Mouse (Mus musculus) forebrain, embryonic 13.5 days (tissue): ENCODE measurements at regions not wholly inside any gene's neighbourhood (a gene's known extent, or its start where the extent isn't known, plus 50 kb on each side); places are given as distances from the start of the nearest gene placed in this dataset.

Source experiments
- ATAC-seq: fragments of 200-750 bp; cut with Nextera tagmentation; 2 replicates; pipeline ENCODE4 v1.8.0; 2017
- H3K27ac ChIP-seq: fragments of 300-500 bp; sonication (generic); 2 replicates; pipeline ENCODE4 v1.5.1; 2015; ENCODE audit warnings: inconsistent platforms, mild to moderate bottlenecking, moderate library complexity
- H3K27me3 ChIP-seq: fragments of 300-500 bp; sonication (generic); 2 replicates; pipeline ENCODE4 v1.6.1; 2015; ENCODE audit warnings: mild to moderate bottlenecking, inconsistent platforms
- H3K36me3 ChIP-seq: fragments of 300-500 bp; sonication (generic); 2 replicates; pipeline ENCODE4 v1.6.1; 2015; ENCODE audit warnings: mild to moderate bottlenecking, inconsistent platforms; ENCODE audit not compliant: poor library complexity, severe bottlenecking
- H3K4me1 ChIP-seq: fragments of 300-500 bp; sonication (generic); 2 replicates; pipeline ENCODE4 v1.6.1; 2015; ENCODE audit warnings: inconsistent platforms
- H3K4me2 ChIP-seq: fragments of 300-500 bp; sonication (generic); 2 replicates; pipeline ENCODE4 v1.6.1; 2015; ENCODE audit warnings: inconsistent platforms, mild to moderate bottlenecking, moderate library complexity
- H3K4me3 ChIP-seq: fragments of 300-500 bp; sonication (generic); 2 replicates; pipeline ENCODE4 v1.5.1; 2015; ENCODE audit warnings: mild to moderate bottlenecking, inconsistent platforms
- H3K9ac ChIP-seq: fragments of 300-500 bp; sonication (generic); 2 replicates; pipeline ENCODE4 v1.6.1; 2015; ENCODE audit warnings: mild to moderate bottlenecking, inconsistent platforms
- H3K9me3 ChIP-seq: fragments of 300-500 bp; sonication (generic); replicated peaks from 2 replicates; pipeline ENCODE4 v1.6.1; 2016; ENCODE audit warnings: inconsistent platforms
- WGBS: fragments of 180-500 bp; shearing (Covaris S2); methylation state at CpG from one replicate; pipeline ENCODE4 v1.1.7; 2015; 5-methylcytosine and 5-hydroxymethylcytosine counted together

- no peak overlapping the region for H3K9ac ChIP-seq
- peak overlapping the region; percentile 67 for H3K27ac ChIP-seq
- H3K9me3 ChIP-seq: no peaks in the 10 kb centered on the region
- no peak overlapping the region for H3K4me2 ChIP-seq
- peak; percentile 65 for ATAC-seq
- WGBS: 62% methylated on average over 10 of the region's 10 CpGs
- H3K4me1 ChIP-seq: peaks cover 15% of the 10 kb centered on the region
- no peak overlapping the region for H3K4me3 ChIP-seq
- no peaks in the 10 kb centered on the region for H3K27me3 ChIP-seq
- H3K36me3 ChIP-seq: no peaks in the 10 kb centered on the region
Observed at GRCm38 (mm10) chr1:88623040-88623439, 79.0 kb downstream of the Arl4c start.

GRCm38 (mm10) chr1:88622356-88622755 is 79.7 kb downstream of the Arl4c start:
- ATAC-seq: no peak
- H3K9me3 ChIP-seq: no peaks in the 10 kb centered on the region
- no peaks in the 10 kb centered on the region for H3K36me3 ChIP-seq
- H3K4me2 ChIP-seq: no peak overlapping the region
- 86% methylated on average over 6 of the region's 6 CpGs for WGBS
- no peaks in the 10 kb centered on the region for H3K27me3 ChIP-seq
- H3K4me1 ChIP-seq: peaks cover 15% of the 10 kb centered on the region
- H3K4me3 ChIP-seq: no peak overlapping the region
- no peak overlapping the region for H3K9ac ChIP-seq
- H3K27ac ChIP-seq: no peak overlapping the region

DNA sequence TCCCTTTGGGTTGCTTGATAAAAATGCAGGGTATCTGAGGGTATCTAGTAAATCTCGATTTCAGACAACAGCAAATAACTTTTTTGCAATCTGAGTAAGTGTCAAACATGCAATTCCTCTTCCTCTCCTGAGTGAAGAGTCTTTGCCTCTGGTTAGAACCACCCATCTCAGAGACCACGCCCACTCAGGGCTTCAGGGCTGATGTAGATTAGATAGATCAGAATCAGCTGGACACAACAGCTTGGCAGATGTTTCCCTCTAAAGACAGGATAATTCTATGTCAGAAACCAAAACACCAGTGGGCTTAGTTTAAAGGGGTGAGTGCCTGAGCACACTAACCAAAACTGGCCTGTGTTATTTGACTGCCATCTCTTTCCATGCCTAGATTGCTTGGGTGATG is 80.8 kb downstream of the Arl4c start:
- 87% methylated on average over 2 of the region's 2 CpGs for WGBS
- no peak for ATAC-seq

GRCm38 (mm10) chr1:88613007-88613406 is 89.0 kb downstream of the Arl4c start:
- H3K9ac ChIP-seq: no peak overlapping the region
- no peak overlapping the region for H3K27ac ChIP-seq
- no peak overlapping the region for H3K4me2 ChIP-seq
- H3K4me1 ChIP-seq: peaks cover 8% of the 10 kb centered on the region
- H3K36me3 ChIP-seq: no peaks in the 10 kb centered on the region
- ATAC-seq: no peak
- H3K27me3 ChIP-seq: no peaks in the 10 kb centered on the region
- no peak overlapping the region for H3K4me3 ChIP-seq
- H3K9me3 ChIP-seq: no peaks in the 10 kb centered on the region
- 5% methylated on average over 2 of the region's 2 CpGs for WGBS

More for the DNA sequence above, 80.8 kb downstream of the Arl4c start:
- no peaks in the 10 kb centered on the region for H3K27me3 ChIP-seq
- no peak overlapping the region for H3K27ac ChIP-seq
- no peak overlapping the region for H3K4me3 ChIP-seq
- no peaks in the 10 kb centered on the region for H3K36me3 ChIP-seq
- H3K9ac ChIP-seq: no peak overlapping the region
- peaks cover 15% of the 10 kb centered on the region for H3K4me1 ChIP-seq
- H3K9me3 ChIP-seq: no peaks in the 10 kb centered on the region
- no peak overlapping the region for H3K4me2 ChIP-seq

- H3K9ac ChIP-seq: no peak overlapping the region
- no peak overlapping the region for H3K27ac ChIP-seq
- no peak for ATAC-seq
- H3K27me3 ChIP-seq: no peaks in the 10 kb centered on the region
- no peaks in the 10 kb centered on the region for H3K9me3 ChIP-seq
- WGBS: 90% methylated on average over 5 of the region's 5 CpGs
- no peak overlapping the region for H3K4me2 ChIP-seq
- no peak overlapping the region for H3K4me3 ChIP-seq
- H3K4me1 ChIP-seq: peaks cover 8% of the 10 kb centered on the region
- no peaks in the 10 kb centered on the region for H3K36me3 ChIP-seq
Observed at GRCm38 (mm10) chr1:88611241-88611640, 90.8 kb downstream of the Arl4c start.

- no peaks in the 10 kb centered on the region for H3K36me3 ChIP-seq
- no peak overlapping the region for H3K9ac ChIP-seq
- H3K27ac ChIP-seq: no peak overlapping the region
- 94% methylated on average over 9 of the region's 9 CpGs for WGBS
- no peaks in the 10 kb centered on the region for H3K27me3 ChIP-seq
- peaks cover 8% of the 10 kb centered on the region for H3K4me1 ChIP-seq
- H3K4me3 ChIP-seq: no peak overlapping the region
- no peak for ATAC-seq
- H3K4me2 ChIP-seq: no peak overlapping the region
- no peaks in the 10 kb centered on the region for H3K9me3 ChIP-seq
Observed at GRCm38 (mm10) chr1:88610810-88611209, 91.2 kb downstream of the Arl4c start.

GRCm38 (mm10) chr1:88608826-88609225 is 93.2 kb downstream of the Arl4c start:
- no peaks in the 10 kb centered on the region for H3K27me3 ChIP-seq
- WGBS: 48% methylated on average over 8 of the region's 8 CpGs

GRCm38 (mm10) chr1:88608236-88608635 is 93.8 kb downstream of the Arl4c start:
- Histone ChIP-seq H3K4me1 (peaks cover 6% of the 10 kb centered on the region), H3K27ac (no peak overlapping the region), H3K4me2 (no peak overlapping the region), H3K36me3 (no peaks in the 10 kb centered on the region), H3K27me3 (no peaks in the 10 kb centered on the region), H3K4me3 (no peak overlapping the region), H3K9me3 (no peaks in the 10 kb centered on the region), H3K9ac (no peak overlapping the region)
- ATAC-seq: no peak
- WGBS: 51% methylated on average over 8 of the region's 8 CpGs

More at GRCm38 (mm10) chr1:88608826-88609225, 93.2 kb downstream of the Arl4c start:
- Histone ChIP-seq H3K9me3 (no peaks in the 10 kb centered on the region), H3K4me3 (no peak overlapping the region), H3K27ac (no peak overlapping the region), H3K4me2 (no peak overlapping the region), H3K9ac (no peak overlapping the region), H3K4me1 (peaks cover 8% of the 10 kb centered on the region), H3K36me3 (no peaks in the 10 kb centered on the region)
- no peak for ATAC-seq

- Histone ChIP-seq H3K4me2 (no peak overlapping the region), H3K27ac (no peak overlapping the region), H3K4me1 (no peaks in the 10 kb centered on the region), H3K27me3 (no peaks in the 10 kb centered on the region), H3K36me3 (no peaks in the 10 kb centered on the region), H3K9ac (no peak overlapping the region), H3K4me3 (no peak overlapping the region), H3K9me3 (no peaks in the 10 kb centered on the region)
- ATAC-seq: no peak
- WGBS: 58% methylated on average over 14 of the region's 14 CpGs
Observed at GRCm38 (mm10) chr1:88605616-88606190, 95.8 kb upstream of the Glrp1 start.

GRCm38 (mm10) chr1:88602241-88602640 is 92.4 kb upstream of the Glrp1 start:
- no peak overlapping the region for H3K27ac ChIP-seq
- no peak for ATAC-seq
- no peaks in the 10 kb centered on the region for H3K9me3 ChIP-seq
- H3K36me3 ChIP-seq: no peaks in the 10 kb centered on the region
- no peak overlapping the region for H3K4me3 ChIP-seq
- WGBS: 78% methylated on average over 3 of the region's 3 CpGs
- no peaks in the 10 kb centered on the region for H3K4me1 ChIP-seq
- H3K9ac ChIP-seq: no peak overlapping the region
- no peaks in the 10 kb centered on the region for H3K27me3 ChIP-seq
- H3K4me2 ChIP-seq: no peak overlapping the region

DNA sequence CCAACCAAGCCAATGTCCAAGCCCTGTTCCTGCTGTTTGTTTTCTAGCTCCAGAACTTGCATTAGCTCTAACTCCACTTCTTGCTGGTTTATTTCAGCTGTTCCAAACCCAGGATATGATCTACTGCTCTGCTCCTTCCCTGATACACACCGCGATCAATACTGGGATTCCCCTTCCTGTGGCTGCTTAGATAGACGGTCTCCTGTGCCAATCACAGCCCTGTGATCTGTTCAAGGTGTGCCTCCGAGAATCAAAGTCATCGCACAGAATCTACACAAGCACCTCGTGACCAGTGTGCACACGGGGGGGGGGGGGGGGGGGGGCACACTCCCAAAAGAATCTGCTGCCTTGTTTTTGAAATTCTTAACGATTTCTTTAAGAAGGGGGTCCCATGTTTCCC is 91.9 kb upstream of the Glrp1 start:
- no peak overlapping the region for H3K9ac ChIP-seq
- no peaks in the 10 kb centered on the region for H3K27me3 ChIP-seq
- no peak overlapping the region for H3K27ac ChIP-seq
- no peak overlapping the region for H3K4me2 ChIP-seq
- ATAC-seq: no peak
- no peak overlapping the region for H3K4me3 ChIP-seq
- no peaks in the 10 kb centered on the region for H3K9me3 ChIP-seq
- H3K4me1 ChIP-seq: no peaks in the 10 kb centered on the region
- 78% methylated on average over 8 of the region's 8 CpGs for WGBS
- no peaks in the 10 kb centered on the region for H3K36me3 ChIP-seq

DNA sequence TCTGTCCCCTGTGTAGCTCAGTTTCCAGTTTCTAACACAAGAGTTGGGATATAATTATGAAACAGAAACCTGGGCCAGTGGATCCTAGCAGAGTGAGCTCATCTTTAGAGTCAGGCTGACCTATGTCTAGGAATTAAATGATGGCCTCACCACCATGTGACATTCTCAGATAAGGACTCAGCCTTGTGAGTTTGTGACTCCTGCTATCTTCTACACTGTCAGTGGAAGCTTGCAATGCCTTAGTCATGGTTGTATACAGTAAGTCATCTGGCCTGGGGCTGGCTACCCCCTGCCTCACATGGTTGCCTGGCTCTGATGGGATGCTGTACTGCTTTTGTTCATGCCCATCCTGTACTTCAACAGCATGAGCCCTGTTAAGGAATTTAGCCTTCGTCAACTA is 90.3 kb upstream of the Glrp1 start:
- Histone ChIP-seq H3K9me3 (no peaks in the 10 kb centered on the region), H3K36me3 (no peaks in the 10 kb centered on the region), H3K4me3 (no peak overlapping the region), H3K27me3 (no peaks in the 10 kb centered on the region), H3K9ac (no peak overlapping the region), H3K4me2 (no peak overlapping the region), H3K27ac (no peak overlapping the region; the same call in 1 of the 2 replicates), H3K4me1 (peaks cover 3% of the 10 kb centered on the region; the same call in 1 of the 2 replicates)
- 85% methylated on average over 1 of the region's 1 CpGs for WGBS
- no peak for ATAC-seq
